Mouse (Mus musculus): ENCODE data around the gene Sipa1l1.

The Sipa1l1 gene

GRCm38 (mm10) chr12:82206857-82207647 lies 37.9 kb downstream of the Sipa1l1 start:
- intact Hi-C loops (cut with DNase I), result no loop called here

GRCm38 (mm10) chr12:82208046-82208445 lies 38.9 kb downstream of the Sipa1l1 start:
- intact Hi-C loops (cut with DNase I), result no loop called here

GRCm38 (mm10) chr12:82208611-82209010 lies 39.5 kb downstream of the Sipa1l1 start:
- intact Hi-C loops (cut with DNase I), result no loop called here

DNA sequence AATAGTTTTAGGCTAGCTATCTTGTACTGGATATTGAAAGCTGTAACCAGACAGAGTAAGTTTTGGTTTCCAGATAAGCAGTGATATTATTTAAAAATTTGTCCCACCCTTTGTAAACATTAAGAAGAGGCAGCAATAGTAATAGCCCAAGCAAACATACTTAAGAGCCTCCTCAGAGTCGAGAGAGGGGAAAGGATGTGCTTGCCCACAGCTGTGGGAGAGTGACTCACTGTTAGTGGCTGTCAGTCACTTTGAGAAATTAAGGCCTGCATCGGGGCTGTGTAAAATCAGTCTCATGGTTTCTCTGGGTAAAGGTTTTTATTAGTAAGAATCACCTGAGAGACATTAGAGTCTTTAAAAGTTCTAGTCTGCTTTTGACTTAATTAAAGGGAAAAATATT lies 40.6 kb downstream of the Sipa1l1 start:
- intact Hi-C loops (cut with DNase I), result no loop called here

DNA sequence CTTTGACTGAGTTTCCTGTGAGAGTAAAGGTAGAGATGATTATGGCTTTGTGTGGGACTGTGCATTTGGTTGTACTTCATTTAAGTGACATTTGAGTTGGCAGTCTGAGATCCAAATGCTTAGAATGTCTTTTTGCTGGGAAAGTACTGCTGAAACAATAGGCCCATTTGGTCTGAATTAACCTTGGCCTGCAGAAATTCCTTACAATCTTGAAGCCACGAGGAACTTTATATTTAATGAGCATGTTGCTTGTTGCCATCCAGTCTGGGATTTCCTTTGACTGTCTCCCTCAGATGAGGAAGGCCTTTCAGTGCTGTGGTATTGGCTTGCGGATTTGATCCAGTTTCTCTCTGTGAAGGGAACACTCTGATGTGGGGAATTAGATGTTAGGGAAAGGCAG lies 43.9 kb downstream of the Sipa1l1 start:
- intact Hi-C loops (cut with DNase I), result no loop called here

GRCm38 (mm10) chr12:82214916-82215315 lies 45.8 kb downstream of the Sipa1l1 start:
- intact Hi-C loops (cut with DNase I), result no loop called here

DNA sequence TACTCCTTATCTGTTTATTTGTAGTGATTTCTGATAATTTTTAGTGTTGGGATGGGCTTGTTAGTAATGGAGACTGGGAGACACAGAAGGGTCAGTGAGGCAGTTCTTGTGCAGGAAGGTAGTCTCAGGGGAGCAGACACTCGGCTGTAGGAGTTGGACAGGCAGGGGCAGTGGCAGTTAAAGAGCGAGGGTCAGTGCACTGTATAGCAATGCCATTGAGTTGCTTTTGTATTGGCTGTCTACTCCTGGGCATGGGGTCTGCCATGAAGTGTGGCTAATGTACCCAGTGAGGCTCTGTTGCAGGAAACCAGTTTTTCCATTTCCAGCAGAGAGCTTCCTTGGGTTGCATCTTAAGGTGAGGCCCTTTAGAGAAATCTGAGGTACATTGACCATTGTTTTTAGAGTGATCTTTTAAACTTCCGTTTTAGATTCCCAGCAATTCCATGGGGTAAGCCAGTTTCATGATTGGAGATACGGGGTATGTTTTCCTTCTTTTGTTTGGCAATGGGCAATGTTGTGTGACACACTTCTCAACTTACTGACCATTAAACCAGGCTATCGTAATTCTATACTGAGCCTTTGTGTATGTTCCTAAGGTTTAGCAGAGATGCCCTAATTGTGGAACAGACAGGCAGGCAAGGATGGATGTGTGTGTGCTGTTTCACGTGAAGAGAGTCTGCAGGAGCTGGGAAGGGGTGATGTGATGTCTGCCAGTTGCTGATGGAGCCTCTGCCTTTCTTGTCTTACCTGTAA lies 47.9 kb downstream of the Sipa1l1 start:
- intact Hi-C loops (cut with DNase I), result no loop called here

GRCm38 (mm10) chr12:82218201-82218600 lies 49.1 kb downstream of the Sipa1l1 start:
- intact Hi-C loops (cut with DNase I), result no loop called here

DNA sequence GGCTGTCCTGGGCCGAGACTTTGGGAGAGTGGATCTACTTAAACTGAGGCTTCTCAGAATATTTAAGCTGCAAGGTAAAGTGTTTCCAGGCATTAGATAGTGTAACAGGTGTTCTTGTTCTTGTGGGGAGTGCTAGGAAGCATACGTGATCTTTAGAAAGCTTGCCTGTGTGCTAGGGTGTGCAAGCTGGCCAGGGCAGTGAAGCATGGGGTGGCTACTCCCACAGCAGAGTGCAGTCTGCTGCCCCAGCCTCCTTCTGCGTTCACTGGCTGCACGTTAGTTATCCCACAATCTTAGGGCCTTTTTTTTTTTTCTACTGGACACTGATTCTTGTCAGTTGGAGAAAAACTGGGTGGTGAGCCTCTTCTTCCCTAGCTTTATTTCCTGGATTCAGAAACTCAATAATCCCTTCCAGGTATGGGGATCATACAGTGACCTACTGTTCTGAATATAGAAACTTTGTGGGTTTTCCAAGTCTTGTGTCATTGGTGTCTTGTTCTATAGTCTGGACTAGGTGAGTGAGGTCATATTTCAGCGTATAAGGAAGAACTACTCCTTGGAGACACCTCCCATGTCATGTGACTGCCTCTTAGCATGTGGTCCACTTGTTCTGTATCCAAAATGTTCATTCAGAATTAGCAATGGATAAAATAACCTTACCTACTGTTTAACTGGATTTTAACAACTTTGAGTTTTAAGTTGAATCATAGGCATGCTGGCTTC lies 51.4 kb downstream of the Sipa1l1 start:
- intact Hi-C loops (cut with DNase I), result no loop called here

- intact Hi-C loops (cut with DNase I), result no loop called here
Observed at GRCm38 (mm10) chr12:82223126-82223815, 54.2 kb downstream of the Sipa1l1 start.

DNA sequence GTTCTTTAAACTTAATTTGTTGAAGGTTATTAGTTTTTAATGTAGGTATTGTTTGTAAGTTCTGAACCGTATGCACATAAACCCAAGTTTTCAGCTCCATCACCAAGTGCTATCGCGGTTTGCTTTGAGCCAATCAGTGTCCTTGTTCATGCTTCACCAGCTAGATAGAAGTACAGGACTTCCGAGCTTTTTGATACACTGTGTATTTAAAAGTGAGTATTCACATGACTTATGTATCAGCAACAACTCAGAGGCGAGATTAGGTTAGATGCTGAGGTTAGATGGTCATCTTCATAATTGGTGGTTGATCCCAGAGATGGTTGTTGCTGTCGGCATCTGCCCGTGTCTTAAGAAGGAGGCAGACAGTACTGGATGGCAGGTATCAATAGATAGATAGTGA lies 55.7 kb downstream of the Sipa1l1 start:
- intact Hi-C loops (cut with DNase I), result no loop called here

DNA sequence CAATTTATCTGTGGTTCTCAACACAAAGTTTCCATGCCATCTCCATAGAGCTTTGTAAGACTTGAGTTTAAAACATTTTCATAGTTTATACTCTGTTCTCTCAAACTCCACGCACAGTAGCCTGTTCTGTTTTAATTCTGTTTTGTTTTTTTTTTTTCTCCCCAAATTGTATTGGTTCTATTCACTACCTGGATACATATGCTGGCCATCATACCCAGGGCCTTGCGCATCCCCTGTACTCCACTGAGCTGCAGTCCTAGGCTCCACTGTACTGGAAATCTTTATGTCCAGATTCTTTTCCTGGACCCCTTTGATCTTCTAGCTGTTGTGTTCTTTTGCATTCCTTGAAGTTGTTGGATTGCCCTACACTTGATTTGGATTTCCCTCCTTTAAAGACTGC lies 56.2 kb downstream of the Sipa1l1 start:
- intact Hi-C loops (cut with DNase I), result no loop called here

GRCm38 (mm10) chr12:82225751-82226228 lies 56.7 kb downstream of the Sipa1l1 start:
- intact Hi-C loops (cut with DNase I), result no loop called here

GRCm38 (mm10) chr12:82226311-82227066 lies 57.4 kb downstream of the Sipa1l1 start:
- intact Hi-C loops (cut with DNase I), result no loop called here

DNA sequence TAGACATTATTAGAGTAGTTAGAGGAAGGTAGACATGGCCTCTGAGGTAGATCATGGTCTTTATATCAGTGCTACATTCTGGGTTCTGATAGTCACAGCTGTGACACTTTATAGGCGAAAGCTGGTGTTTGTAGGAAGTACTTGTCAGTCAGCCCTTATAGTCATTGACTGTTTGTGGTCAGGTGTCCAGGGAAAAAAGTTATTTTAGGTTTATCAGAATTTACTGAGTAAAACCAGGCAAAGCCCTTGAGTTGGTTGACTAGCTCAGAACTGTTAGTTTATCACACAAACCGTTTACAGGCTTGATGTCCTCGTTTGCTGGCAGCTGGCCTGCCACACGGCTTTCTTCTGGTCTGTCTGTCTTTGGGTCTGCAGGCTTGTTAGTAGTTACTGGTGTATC lies 61.0 kb downstream of the Sipa1l1 start:
- intact Hi-C loops (cut with DNase I), result no loop called here

- intact Hi-C loops (cut with DNase I), result no loop called here
Observed at GRCm38 (mm10) chr12:82231191-82231590, 62.1 kb downstream of the Sipa1l1 start.

DNA sequence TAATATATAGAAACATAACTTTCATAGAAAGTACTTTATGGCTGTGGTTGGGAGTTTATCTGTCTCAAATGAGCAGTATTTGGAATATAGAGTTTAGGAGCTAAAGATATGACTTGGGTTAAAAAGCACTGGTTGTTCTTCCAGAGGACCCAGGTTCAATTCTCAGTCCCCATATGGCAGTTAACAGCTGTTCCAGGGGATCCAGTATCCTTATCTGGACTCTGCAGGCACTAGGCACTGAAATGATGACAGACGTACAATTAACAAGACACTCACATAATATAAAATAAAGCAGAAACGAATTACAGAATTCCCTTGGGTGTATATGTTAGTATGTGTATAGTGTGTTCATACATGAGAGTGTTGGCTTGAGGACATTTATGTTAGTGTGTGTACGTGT lies 64.1 kb downstream of the Sipa1l1 start:
- intact Hi-C loops (cut with DNase I), result no loop called here

DNA sequence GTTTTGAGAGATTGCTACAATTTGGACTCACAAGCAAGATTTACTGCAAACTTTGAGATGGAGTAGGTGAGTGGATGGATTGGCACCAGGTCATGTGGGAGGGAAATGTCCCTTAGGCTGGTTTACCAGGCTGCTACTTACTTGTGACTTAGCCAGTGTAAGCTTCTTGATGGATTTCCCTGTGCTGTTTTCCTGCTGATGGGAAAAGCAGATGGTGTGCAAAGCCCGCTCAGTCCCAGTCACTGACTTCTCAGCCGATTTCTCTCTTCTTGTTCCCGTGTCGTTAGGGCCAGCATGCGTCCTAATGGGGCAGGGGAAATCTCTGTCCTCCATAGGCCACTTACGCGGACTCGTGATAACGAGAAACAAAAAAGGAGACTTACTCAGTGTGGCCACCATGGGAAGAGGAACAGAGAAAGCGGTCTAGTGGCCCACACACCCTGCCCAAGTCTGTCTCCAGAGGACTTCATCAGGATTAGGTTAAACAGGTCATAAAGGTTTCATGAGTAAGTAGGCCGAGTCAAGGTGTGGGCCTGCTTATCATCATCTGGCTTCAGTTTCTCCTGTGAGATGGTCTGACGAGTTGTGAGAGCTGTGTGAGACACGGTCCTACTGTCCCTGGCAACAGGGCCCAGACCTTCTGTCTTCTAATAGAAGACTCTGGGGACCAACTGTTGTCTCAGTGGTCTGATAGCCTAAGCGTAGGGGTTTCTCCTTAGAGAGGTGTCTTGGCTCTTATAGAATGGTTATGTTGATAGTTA lies 65.5 kb downstream of the Sipa1l1 start:
- intact Hi-C loops (cut with DNase I), result no loop called here

DNA sequence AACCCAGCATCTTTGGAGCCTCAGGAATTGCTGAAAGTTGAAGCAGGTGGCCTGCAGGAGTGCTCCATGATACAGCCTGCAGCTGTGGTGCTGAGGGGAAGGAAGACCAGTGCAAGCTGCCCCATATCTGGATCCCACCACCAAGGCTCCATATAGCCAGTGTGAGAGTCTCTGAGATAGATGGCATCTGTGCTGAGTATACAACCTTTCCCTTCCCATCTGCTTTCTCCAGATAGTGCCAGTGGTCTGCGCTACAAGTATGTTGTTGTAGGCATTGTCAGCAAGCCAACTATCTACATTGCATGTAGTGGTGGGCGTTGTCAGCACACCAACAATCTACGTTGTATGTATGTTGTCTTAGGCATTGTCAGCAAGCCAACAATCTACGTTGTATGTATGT lies 68.0 kb downstream of the Sipa1l1 start:
- intact Hi-C loops (cut with DNase I), result no loop called here

- intact Hi-C loops (cut with DNase I), result no loop called here
Observed at GRCm38 (mm10) chr12:82237946-82238345, 68.8 kb downstream of the Sipa1l1 start.

Measured in adrenal gland (tissue).